Mouse (Mus musculus) heart, embryonic 13.5 days (tissue): ENCODE data around the gene Eif3k. TPM values are rescaled to one million over a fixed set of nuclear protein-coding genes. Genes with fewer than 3 reads are reported as not detected.
A peak's percentile ranks its signal among the peaks of the same experiment; 100 is the strongest.

Experiments used
- ATAC-seq: fragments of 200-750 bp; cut with Nextera tagmentation; 2 replicates; pipeline ENCODE4 v1.8.0; 2017; ENCODE audit warnings: moderate TSS enrichment; ENCODE audit not compliant: insufficient number of reproducible peaks, low FRiP score, low TSS enrichment; ENCODE audit errors: extremely low read depth
- H3K27ac ChIP-seq: fragments of 300-500 bp; sonication (generic); replicated peaks from 2 replicates; pipeline ENCODE4 v1.5.1; 2015; ENCODE audit warnings: moderate library complexity, mild to moderate bottlenecking, inconsistent platforms
- H3K27me3 ChIP-seq: fragments of 300-500 bp; sonication (generic); replicated peaks from 2 replicates; pipeline ENCODE4 v1.6.1; 2015; ENCODE audit warnings: mild to moderate bottlenecking, inconsistent platforms
- H3K36me3 ChIP-seq: fragments of 300-500 bp; sonication (generic); 2 replicates; pipeline ENCODE4 v1.6.1; 2015; ENCODE audit warnings: mild to moderate bottlenecking, inconsistent platforms
- H3K4me1 ChIP-seq: fragments of 300-500 bp; sonication (generic); 2 replicates; pipeline ENCODE4 v1.6.1; 2015; ENCODE audit warnings: inconsistent platforms
- H3K4me2 ChIP-seq: fragments of 300-500 bp; sonication (generic); 2 replicates; pipeline ENCODE4 v1.6.1; 2015; ENCODE audit warnings: inconsistent platforms, mild to moderate bottlenecking, moderate library complexity
- H3K4me3 ChIP-seq: fragments of 300-500 bp; sonication (generic); 2 replicates; pipeline ENCODE4 v1.5.1; 2015; ENCODE audit warnings: moderate library complexity, mild to moderate bottlenecking, inconsistent platforms
- H3K9ac ChIP-seq: fragments of 300-500 bp; sonication (generic); 2 replicates; pipeline ENCODE4 v1.6.1; 2015; ENCODE audit warnings: inconsistent platforms, mild to moderate bottlenecking, moderate library complexity
- H3K9me3 ChIP-seq: fragments of 300-500 bp; sonication (generic); 2 replicates; pipeline ENCODE4 v1.6.1; 2016; ENCODE audit warnings: inconsistent platforms
- WGBS: fragments of 180-500 bp; shearing (Covaris S2); methylation state at CpG from one replicate; pipeline ENCODE4 v1.1.7; 2015; ENCODE audit warnings: mixed read lengths; 5-methylcytosine and 5-hydroxymethylcytosine counted together
- polyA plus RNA-seq: library from polyadenylated mRNA; unstranded; fragments of >200 nt; fragmentation: Nextera tagmentation; extraction: Ambion mirVana; gene quantifications from 2 replicates; pipeline ENCODE4 v1.2.1, GENCODE M21; 2015

Eif3k gene
- polyA plus RNA-seq, 1 experiment from 2014 or later: 257 TPM

- peak overlapping the region; percentile 96 for H3K4me2 ChIP-seq
- H3K36me3 ChIP-seq: peaks cover 21% of the 10 kb centered on the region
- no peaks in the 10 kb centered on the region for H3K9me3 ChIP-seq
- no peak for ATAC-seq
- H3K27ac ChIP-seq: peak overlapping the region; percentile 99
- no peak overlapping the region for H3K4me3 ChIP-seq
- 48% methylated on average over 6 of the region's 6 CpGs for WGBS
- no peaks in the 10 kb centered on the region for H3K27me3 ChIP-seq
- peak overlapping the region; percentile 96 for H3K9ac ChIP-seq
- H3K4me1 ChIP-seq: peaks cover 90% of the 10 kb centered on the region
Observed at GRCm38 (mm10) chr7:28957286-28957685, 24.4 kb downstream of the Eif3k start.

DNA sequence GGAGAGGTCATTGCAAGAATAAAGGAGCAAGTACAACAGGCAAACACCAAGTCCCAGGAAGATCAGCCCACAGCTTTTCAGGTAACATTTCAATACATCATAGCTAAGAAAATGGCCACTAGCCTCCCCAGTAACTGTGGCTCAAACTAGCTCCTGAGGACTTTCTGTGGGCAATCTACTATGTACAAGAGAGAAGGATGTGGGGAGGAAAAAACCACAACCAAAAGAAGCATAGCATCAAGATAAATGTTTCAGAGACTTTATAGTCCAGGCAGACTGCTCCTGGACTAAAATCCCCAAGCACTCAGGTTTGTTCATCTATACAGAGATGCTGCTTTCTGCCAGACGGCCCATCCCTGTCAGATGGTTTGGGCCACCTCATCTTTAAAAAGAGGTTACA, 25.4 kb downstream of the Eif3k start:
- Histone ChIP-seq H3K36me3 (peaks cover 21% of the 10 kb centered on the region), H3K4me2 (peak overlapping the region; percentile 9; the same call in 1 of the 2 replicates), H3K27ac (peak overlapping the region; percentile 99), H3K4me1 (peaks cover 100% of the 10 kb centered on the region), H3K9me3 (no peaks in the 10 kb centered on the region), H3K27me3 (no peaks in the 10 kb centered on the region), H3K9ac (no peak overlapping the region), H3K4me3 (no peak overlapping the region)
- WGBS: 76% methylated on average over 1 of the region's 1 CpGs
- ATAC-seq: no peak

DNA sequence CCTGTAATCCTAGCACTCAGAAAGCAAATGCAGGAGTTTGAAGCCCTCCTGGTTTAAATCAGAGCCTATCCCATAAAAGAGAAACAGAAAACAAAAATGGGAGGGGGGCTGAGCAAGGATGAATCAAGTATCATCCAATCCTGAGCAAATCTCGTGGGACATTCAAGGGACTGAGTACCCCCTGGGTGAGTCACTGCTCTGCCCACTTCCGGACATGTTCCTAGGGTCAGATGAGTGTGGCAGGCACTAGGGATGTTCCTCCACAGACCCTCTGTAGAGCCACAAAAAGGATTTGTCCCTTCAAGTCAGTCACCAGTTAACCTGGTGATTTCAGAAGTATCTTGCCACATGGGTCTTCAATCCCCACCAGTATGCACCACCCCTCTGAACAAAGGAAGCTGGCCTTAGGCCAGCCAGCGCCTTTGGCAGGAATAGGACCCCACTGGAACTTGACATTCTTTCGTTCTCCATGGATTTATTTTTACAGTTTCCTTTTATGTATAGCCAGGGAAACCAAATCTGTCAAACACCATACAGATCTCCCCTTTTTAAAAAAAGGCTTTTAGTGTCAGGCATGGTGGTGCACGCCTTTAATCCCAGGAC, 26.3 kb downstream of the Eif3k start:
- WGBS: 36% methylated on average over 5 of the region's 5 CpGs
- H3K4me2 ChIP-seq: peak overlapping the region; percentile 16
- H3K9me3 ChIP-seq: no peaks in the 10 kb centered on the region
- peaks cover 100% of the 10 kb centered on the region for H3K4me1 ChIP-seq
- peaks cover 25% of the 10 kb centered on the region for H3K36me3 ChIP-seq
- peak overlapping the region; percentile 61 for H3K9ac ChIP-seq
- H3K4me3 ChIP-seq: no peak overlapping the region
- H3K27me3 ChIP-seq: no peaks in the 10 kb centered on the region
- peak overlapping the region; percentile 99 for H3K27ac ChIP-seq
- no peak for ATAC-seq

DNA sequence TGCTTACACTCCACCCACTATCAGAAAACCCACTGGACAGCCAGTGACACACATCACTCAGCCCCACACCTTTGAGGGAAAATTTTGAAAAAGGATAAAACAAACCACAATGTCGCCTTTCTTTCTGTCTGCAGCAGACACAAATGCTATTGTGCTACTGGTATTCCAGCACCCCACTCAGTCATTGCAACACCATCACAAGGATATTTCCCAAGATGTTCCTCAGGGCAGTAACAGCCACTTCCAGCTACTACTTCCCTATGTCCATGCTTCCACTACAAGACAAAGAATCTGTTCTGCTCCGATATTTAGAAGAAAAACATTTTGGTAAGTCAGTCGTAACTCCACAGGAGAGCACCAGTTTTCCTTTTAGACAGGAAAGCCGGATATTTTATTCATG, 26.9 kb downstream of the Eif3k start:
- Histone ChIP-seq H3K9me3 (no peaks in the 10 kb centered on the region), H3K4me1 (peaks cover 100% of the 10 kb centered on the region), H3K4me3 (no peak overlapping the region), H3K27ac (peak overlapping the region; percentile 99), H3K27me3 (no peaks in the 10 kb centered on the region), H3K9ac (peak overlapping the region; percentile 61), H3K36me3 (peaks cover 30% of the 10 kb centered on the region), H3K4me2 (peak overlapping the region; percentile 16; the same call in 1 of the 2 replicates)
- no peak for ATAC-seq
- 84% methylated on average over 4 of the region's 4 CpGs for WGBS

GRCm38 (mm10) chr7:28953476-28954376, 27.9 kb downstream of the Eif3k start:
- WGBS: 11% methylated on average over 2 of the region's 2 CpGs
- Histone ChIP-seq H3K36me3 (peaks cover 35% of the 10 kb centered on the region), H3K9me3 (no peaks in the 10 kb centered on the region), H3K4me1 (peaks cover 100% of the 10 kb centered on the region), H3K27me3 (no peaks in the 10 kb centered on the region), H3K27ac (peak overlapping the region; percentile 99), H3K9ac (peak overlapping the region; percentile 75), H3K4me2 (peak overlapping the region; percentile 48), H3K4me3 (0 out of 2 replicates have a peak overlapping the region, but pooled peaks have one; percentile 22)
- ATAC-seq: no peak

DNA sequence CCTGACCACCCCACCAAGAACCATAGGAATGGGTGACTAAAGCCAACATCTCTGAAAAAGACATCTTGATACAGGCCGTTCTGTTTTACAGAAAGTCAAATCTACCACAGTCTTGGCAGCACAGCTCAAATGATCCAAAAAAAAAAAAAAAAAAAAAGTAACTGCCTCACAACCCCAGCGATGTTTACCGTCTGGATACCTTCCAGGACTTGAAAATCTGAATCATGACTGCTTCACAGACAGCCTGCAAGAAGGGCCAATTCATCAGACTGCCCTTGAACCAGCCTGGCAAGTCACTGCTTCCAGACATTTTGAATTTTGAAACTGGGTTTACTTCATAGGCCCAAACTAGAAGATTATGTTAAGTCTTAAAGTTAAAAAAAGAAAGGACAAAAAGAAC, 28.9 kb downstream of the Eif3k start:
- WGBS: 29% methylated on average over 3 of the region's 3 CpGs
- peak overlapping the region; percentile 48 for H3K4me2 ChIP-seq
- ATAC-seq: no peak
- H3K9ac ChIP-seq: peak overlapping the region; percentile 75
- H3K27ac ChIP-seq: peak overlapping the region; percentile 99
- no peak overlapping the region for H3K4me3 ChIP-seq
- H3K27me3 ChIP-seq: no peaks in the 10 kb centered on the region
- no peaks in the 10 kb centered on the region for H3K9me3 ChIP-seq
- peaks cover 40% of the 10 kb centered on the region for H3K36me3 ChIP-seq
- peaks cover 100% of the 10 kb centered on the region for H3K4me1 ChIP-seq

DNA sequence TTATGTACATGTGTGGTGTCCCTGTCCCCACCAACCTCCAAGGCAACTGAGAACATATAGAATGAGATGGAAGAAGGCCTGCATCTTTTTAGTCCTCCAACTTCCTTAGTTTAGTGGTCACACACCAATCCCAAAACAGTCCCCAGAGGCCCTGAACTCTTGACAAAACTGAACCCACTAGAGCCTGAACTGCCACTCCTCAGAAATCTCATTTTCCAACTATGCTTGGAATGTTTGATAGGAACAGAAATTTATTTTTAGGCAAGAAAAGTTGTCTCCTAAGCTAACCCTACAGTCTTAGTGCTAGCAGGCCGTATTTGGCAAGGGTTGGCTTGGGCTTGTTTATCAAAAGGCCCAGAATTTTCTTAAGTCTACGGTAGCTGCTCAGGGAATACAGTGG, 29.9 kb downstream of the Eif3k start:
- Histone ChIP-seq H3K4me3 (no peak overlapping the region), H3K4me1 (peaks cover 100% of the 10 kb centered on the region), H3K9ac (peak overlapping the region; percentile 75), H3K36me3 (peaks cover 39% of the 10 kb centered on the region), H3K4me2 (peak overlapping the region; percentile 48), H3K27me3 (no peaks in the 10 kb centered on the region), H3K27ac (peak overlapping the region; percentile 99), H3K9me3 (no peaks in the 10 kb centered on the region)
- 24% methylated on average over 2 of the region's 2 CpGs for WGBS
- ATAC-seq: no peak

GRCm38 (mm10) chr7:28950346-28951037, 31.2 kb downstream of the Eif3k start:
- H3K4me1 ChIP-seq: peaks cover 100% of the 10 kb centered on the region
- peaks cover 31% of the 10 kb centered on the region for H3K36me3 ChIP-seq
- H3K4me3 ChIP-seq: no peak overlapping the region
- no peak overlapping the region for H3K4me2 ChIP-seq
- no peak for ATAC-seq
- 0 out of 2 replicates have a peak overlapping the region, but pooled peaks have one; percentile 2 for H3K9ac ChIP-seq
- H3K9me3 ChIP-seq: no peaks in the 10 kb centered on the region
- WGBS: 85% methylated on average over 10 of the region's 10 CpGs
- H3K27ac ChIP-seq: peak overlapping the region; percentile 99
- no peaks in the 10 kb centered on the region for H3K27me3 ChIP-seq

DNA sequence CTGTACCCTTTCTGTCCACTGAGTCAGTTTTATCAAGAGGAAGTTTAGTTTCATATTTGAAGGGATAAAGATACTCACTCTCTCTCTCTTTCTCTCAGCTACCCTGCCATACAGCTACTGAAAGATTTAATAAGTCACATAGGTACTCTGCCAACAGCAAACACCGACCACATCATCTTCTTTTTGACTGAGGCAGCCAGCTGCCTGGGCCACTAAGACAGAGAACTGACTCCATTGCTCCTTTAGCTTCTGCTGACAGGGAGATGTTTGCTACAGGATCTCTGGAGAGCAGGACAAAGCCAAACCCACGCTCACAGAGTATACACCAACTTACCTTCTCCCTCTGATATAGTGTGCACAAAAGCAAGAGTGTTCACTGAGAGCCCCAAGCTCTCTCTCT, 32.4 kb downstream of the Eif3k start:
- Histone ChIP-seq H3K4me2 (0 out of 2 replicates have a peak overlapping the region, but pooled peaks have one; percentile 1), H3K36me3 (peaks cover 25% of the 10 kb centered on the region), H3K27me3 (no peaks in the 10 kb centered on the region), H3K4me3 (no peak overlapping the region), H3K9ac (peak overlapping the region; percentile 71), H3K27ac (peak overlapping the region; percentile 99), H3K4me1 (peaks cover 100% of the 10 kb centered on the region), H3K9me3 (no peaks in the 10 kb centered on the region)
- ATAC-seq: no peak
- 60% methylated on average over 2 of the region's 2 CpGs for WGBS

DNA sequence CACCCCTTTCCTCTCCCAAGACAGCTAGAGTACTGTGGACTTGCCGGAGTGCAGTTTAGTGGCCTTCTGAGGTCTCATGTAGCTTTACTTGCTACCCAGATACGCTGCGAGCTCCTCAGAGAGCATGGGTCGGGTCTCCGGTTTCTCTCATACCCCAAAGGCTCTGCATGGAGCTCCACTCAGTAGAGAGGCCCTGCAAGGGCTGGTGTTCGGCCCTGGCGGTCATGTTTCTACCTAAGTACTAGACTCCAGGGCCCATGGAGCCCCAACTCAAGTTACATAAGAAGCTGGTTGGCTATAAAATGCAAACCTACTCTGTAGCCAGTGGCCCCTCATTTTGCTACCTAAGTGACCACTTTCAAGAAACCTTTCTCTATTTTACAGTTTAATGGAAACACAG, 32.9 kb downstream of the Eif3k start:
- peak overlapping the region; percentile 64 for H3K9ac ChIP-seq
- 83% methylated on average over 7 of the region's 7 CpGs for WGBS
- peaks cover 24% of the 10 kb centered on the region for H3K36me3 ChIP-seq
- peak overlapping the region; percentile 99 for H3K27ac ChIP-seq
- no peaks in the 10 kb centered on the region for H3K27me3 ChIP-seq
- ATAC-seq: no peak
- H3K4me1 ChIP-seq: peaks cover 100% of the 10 kb centered on the region
- H3K9me3 ChIP-seq: no peaks in the 10 kb centered on the region
- 0 out of 2 replicates have a peak overlapping the region, but pooled peaks have one; percentile 2 for H3K4me2 ChIP-seq
- H3K4me3 ChIP-seq: no peak overlapping the region

DNA sequence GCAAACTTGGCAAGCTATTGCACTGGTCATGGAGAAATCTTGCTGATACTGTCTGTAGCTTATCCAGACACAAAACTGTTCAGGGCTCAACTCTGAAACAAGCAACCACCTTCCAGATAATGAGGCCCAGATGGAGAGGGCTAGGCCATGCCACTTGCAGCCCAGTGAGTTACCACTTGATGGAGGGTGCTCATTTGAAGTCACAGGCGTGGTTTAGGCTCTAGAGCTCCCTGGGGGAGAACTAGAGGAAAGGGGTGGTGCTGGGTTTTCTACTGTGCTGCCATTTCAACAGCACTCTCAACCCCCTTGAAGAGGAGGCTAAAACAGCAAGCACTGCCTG, 35.4 kb downstream of the Eif3k start:
- WGBS: 3% methylated on average over 1 of the region's 1 CpGs
- peaks cover 42% of the 10 kb centered on the region for H3K36me3 ChIP-seq
- H3K4me2 ChIP-seq: peak overlapping the region; percentile 56
- no peak for ATAC-seq
- H3K27me3 ChIP-seq: no peaks in the 10 kb centered on the region
- H3K27ac ChIP-seq: peak overlapping the region; percentile 99
- peaks cover 100% of the 10 kb centered on the region for H3K4me1 ChIP-seq
- no peak overlapping the region for H3K4me3 ChIP-seq
- peak overlapping the region; percentile 79 for H3K9ac ChIP-seq
- no peaks in the 10 kb centered on the region for H3K9me3 ChIP-seq
